Mouse (Mus musculus): ENCODE results near the gene Ddo.

DNA sequence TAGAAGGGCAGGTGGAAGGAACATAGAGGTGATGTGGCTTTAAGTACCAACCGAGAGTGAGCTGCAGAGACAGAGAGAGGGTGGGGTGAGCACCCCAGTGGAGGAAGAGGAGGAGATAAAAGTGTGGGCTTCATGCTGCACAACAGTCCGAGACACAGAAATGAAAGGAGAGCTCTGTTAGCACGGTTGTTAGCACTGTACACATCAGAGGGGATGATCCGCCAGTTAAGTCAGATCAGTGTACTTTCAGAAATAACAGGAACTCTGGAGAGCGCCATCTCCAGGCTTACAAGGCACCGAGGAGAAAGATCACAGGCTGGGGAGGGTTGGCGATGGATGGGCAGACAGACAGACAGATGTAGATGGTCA is 43.5 kb downstream of the Ddo start:
- TF ChIP-seq CTCF (IDR thresholded peaks at IDR 0.05; ENCODE audit: insufficient read depth, low read length), result no peak
- no peak for TF ChIP-seq POLR2A (IDR thresholded peaks at IDR 0.05; ENCODE audit: borderline replicate concordance, extremely low read depth, low read depth, low read length)
